Mouse (Mus musculus) NIH3T3 (cell line): ENCODE results near the gene Ccdc136.

ENCODE experiments used
- DNase-seq: peaks from one replicate; pipeline ENCODE4 v3.0.0-alpha.2; 2012; ENCODE audit warnings: low read depth

Ccdc136 gene

DNA sequence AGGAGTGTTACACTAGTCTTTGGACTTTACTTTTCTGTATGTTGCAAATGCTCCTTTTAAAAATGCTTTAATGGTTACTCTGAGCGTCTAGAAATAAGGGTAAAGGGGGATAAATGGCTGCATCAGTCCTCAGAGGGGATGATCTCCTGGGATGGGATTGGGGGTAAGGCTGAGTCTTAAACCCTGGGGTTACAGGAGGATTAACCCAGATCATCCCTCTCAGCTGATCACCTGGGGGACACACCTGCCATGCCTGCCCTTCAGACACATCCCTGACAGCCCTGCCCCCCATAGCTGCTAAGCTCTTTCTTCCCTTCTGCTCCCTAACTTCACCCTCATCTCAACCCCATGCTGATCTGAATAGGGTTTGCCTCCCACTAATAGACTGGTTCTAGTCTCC is 1.8 kb upstream of the Ccdc136 start:
- DNase-seq: no peak

DNA sequence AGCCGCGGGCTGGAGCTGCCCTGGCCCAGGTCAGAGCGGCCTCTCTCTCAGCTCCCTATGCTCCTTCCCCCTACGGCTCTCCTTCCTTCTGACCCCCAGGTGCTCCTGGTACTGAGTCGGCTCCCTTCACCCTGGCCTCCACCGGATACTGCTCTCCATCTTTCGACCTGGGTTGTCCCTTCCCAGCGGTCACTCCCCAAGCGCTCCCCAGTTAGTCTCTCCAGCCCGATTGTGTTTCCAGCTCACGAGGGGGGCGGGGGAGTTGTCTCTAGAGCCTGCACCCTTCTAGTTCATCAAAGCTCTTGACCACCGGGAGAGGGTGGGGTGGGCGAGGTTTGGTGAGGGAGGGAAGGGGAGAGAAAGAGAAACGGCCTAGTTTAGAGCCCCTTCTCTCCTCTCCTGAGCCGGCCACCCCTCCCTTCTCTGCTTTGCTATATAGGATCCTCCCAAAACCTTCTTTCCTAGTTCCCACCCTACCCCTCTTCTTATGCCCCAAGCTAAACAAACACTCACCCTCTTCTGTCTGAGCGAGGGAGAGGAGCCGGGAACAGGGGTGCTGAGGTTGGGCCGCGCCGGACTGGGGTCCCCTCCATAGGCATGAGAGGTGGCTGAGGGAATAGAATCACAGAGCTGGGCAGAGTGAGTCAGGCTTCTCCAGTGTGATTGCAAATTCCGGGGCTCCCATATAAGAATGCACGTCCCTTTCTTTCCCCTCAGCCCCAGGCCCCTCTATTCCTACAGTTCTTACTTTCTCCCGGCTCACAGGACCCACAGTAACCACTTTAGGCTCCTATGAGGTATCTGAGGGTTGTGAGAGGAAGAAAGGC is 818 bp downstream of the Ccdc136 start:
- no peak for DNase-seq

DNA sequence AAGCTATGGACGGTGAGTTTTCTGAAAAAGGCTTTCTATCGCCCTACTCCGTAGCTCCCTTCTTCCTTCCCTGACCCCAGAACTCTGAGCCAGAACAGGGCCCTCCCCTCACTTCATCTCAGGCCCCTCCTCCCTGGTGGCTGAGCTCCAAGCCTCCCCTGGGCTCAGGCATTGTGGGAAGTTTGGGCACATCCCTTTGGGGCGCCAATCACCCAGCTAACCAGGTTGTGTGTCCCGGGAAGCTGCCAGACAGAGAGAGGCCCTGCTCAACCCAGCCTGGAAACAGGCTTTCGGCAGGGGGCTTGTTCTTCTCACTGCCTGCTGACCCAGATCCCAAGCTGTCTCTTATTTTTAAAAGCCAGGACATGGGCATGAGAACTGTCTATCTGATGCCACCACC is 1.5 kb downstream of the Ccdc136 start:
- no peak for DNase-seq

DNA sequence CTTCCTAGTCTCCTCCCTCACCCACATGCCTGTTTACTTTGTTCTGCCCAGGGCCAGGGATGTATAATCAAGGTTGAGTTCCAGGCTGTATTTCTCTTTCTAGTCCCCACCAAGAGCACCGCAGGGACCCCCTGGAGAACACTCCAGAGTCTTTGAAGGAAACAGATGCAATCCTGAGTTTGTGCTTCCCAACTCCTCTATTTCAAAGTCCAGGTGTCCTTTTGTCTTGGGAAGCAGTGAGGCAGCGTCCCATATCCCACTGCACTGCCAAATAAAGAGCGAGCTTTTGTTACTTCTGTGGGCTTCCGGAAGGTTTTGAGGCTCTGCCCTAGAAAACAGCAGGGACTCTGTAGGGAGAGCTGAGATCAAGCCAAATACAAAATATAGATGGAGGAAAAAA is 3.7 kb downstream of the Ccdc136 start:
- no peak for DNase-seq

DNA sequence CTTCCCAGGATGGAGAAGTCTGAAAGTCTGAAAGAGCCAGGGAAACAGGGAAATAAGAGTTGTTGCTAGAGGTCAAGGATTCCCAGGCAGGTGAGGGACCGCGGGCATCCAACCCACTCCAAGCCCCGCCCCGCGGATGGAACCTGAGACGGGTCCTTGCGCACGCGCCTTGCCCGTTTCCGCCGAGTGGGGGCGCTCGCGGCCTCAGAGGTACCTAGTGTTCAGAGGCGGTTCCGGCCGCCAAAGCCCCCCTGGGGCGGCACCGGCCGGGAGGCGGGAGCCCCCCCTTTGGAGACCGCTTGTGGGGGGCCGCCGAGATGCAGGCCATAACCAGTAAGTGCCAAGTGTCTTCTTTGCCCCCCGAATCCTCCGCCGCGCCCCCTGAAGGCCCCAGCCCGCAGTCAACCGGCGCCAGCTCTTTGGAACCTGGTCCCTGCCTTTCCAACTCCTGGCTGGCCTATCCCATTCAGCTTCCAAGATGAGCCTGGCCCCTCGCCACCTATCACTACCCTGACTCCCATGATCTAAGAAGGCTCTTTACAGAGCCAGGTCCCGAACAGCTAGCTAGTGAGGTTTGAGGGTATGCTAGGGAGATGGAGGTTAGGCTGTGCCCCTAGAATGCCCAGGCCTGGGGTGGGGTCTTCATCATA is 6.7 kb downstream of the Ccdc136 start:
- DNase-seq: no peak

DNA sequence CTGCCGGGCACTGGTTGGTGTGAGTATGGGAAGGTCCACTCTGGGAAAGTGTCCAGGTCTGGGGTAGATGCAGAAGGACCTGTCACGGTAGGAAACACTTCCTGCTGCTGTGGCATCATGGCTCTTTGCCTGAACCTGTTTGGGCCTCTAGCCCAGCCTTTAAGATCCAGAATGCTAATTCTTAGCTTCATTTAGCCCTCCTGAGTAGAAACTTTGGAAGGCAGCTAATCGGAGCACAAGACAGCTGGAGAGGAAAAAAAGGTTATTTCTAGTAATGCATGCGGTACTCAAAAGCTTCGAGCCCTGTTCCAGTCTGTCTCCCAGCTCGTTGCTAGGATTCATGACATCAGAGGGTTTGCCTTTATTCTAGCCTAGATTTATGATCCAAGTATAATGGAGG is 10.3 kb downstream of the Ccdc136 start:
- DNase-seq: no peak

DNA sequence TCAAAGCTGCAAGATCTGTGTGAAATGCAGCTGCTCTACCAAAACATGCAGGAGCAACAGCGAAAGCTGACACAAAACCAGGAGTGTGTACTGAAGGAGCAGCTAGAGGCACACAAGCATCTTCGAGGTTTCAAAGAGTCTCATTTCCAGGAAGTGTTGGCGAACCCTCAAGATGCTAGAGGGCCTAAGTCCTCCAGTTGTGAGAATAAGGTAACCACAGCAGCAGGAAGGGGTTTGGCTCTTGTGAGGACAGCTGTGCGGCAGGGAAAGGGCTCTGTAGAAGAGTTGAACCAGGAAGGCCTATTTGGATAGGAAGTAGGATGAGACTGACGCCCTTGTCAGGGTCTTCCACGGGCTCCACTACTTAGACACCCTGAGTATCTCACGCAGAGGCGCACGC is 19.3 kb downstream of the Ccdc136 start:
- peak; percentile 9 for DNase-seq

DNA sequence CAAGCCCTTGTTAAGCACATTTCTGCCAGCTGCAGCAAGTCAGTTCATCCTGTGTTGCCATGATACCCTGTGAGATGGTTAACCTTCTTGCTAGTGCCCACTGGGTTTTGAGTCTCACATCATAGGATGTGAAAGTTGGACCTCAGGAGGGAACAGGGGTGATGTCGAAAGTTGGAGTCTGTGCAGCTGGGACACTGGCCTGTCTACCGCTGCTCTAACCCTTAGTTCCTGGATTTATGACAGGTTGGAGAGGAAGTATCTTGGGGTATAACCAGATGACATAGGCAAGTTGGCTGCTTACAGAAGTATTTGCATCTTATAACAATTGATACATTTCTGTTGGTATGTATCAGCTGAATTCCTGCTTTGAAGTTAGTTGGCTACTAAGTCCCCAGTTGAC is 24.5 kb downstream of the Ccdc136 start:
- no peak for DNase-seq

DNA sequence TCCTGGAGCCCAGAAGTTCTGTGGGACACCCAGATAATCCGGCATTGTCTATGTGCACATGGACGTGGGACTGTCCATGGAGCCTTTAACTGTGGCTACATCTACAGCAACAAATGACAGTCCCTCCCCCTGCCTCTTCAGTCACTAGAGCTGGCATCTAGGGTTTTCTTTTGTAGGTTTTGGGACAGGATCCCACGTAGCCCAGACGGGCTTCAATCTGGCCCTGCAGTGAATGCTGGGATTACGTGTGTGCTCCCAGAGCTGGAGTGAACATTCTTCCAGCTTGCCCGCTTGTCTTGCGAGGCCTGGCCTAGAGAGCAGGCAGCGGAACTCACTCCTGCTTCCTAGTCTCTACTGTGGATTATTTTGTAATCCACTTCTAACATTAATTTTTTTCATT is 29.0 kb downstream of the Ccdc136 start:
- DNase-seq: no peak

DNA sequence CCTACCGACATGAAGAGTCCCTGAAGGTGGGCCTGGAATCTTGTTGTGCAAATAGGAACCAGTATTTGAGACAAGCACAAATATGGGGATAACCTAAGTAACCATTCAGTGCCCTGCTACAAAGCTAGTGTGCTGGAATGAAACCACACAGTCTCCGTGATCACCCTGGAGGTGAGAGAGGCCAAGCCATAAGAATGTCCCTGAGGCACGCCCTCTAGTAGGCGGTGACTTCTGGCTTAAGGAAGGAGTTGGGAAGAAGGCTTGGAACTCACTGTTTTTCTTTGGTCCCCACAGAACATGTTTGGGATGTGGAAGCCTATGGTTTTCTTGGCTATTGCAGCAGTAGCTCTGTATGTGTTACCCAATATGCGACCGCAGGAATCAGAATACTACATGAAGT is 30.2 kb downstream of the Ccdc136 start:
- no peak for DNase-seq

DNA sequence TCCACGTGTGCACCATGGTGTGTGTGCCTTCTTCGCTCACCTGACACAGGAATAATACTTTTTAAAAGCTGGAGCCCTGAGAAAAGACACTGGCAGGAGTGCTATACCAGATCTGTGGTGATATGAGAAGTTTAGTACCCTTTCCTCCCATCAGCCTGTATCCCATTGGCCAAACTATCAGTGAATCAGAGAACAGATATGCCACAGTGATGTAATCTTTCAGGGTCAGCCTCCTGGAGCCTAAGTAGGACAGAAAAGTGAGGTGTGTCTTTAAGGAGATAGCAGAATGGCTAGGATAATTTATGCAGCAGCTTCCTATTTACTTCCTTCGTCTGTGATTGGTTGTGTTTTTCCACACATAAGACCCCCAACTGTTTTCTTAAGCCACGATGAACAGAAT is 32.1 kb downstream of the Ccdc136 start:
- DNase-seq: peak; percentile 39

DNA sequence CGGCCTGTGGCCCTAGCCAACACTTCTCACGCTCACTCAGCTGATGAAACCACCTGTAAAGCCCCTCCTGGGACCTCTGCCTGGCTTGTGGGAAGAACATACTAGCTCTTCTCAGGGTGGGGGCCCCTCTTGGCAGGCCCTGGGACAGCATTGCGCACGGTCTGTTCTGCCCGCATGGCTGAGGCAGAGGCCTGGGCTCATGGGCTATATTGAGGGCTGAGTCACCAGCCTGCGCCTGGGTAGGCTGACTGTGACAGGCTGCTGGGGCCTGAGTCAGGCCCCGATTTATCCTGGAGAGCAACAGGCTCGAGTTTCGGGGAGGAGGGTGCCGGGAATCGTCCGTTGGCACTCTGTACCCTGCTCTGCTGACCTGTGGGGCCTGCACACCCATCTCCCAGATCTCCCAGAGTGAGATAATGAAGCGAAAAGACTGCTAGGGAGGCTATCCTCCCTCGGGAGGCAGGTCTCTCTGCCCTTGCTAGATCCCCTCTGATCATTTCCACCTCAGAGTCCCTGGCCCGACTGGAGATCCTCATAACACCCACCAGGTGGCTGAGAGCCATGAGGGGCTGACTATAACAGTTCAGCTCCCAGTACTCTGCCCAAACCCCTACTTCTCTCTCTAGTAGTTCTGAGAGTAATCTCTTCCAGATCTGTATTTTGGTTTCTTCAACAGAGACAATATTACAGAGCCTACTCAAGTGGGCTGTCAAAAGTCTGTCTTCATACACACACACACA is 34.7 kb downstream of the Ccdc136 start:
- DNase-seq: peak; percentile 91

DNA sequence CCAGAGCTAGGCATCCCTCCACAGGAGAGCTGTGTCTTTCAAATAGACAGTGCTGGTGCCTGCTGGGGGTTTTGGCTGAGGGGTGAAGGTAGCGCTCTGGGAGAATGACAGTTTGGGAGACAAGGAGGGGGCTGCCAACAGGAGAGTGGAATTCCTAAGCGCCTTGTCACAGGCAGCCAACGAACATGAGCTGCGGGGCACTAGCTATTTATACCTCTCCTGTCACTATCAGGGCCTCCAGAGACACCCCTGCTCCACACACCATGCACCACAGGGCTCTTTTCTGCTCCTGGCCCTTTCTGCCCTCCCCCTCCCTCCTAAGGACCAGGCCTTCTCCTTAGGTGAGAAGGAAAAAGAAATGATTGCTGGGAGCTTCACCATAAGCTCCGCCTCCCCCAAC is 35.4 kb downstream of the Ccdc136 start:
- DNase-seq: peak; percentile 65

DNA sequence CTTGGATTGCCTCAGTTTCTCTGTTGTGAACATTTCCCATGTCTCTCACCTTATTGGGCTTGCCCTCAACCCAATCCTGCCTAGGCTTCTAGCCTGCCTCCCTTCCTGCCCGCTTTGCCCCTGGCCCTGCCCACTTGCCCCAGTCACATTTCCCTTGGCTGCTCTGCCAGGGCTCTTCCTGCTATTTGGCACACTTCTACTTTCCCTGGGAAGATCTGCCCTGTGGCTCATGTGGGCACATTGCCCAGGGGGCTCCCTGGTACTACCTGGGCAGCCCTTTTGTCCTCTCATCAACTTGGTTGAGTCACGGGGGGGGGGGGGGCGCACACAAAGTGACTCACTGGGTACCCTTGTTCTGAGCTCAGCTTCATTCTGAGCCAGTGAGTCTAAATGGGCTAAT is 36.0 kb downstream of the Ccdc136 start:
- DNase-seq: peak; percentile 65

DNA sequence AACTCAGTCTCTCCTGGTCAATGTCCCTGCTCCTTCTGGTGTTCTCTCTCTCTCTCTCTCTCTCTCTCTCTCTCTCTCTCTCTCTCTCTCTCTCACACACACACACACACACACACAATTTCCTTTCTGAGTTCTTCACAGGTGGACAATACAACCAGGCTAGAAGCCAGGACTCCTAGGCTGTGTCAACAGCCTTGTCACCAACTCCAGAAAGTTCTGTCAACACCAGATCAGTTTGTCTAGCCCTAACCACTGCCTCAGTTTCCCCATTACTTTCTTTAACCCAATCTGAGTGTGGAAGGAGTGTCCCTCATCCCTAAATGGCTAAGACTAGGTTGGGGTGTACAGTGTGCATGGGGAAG is 36.5 kb downstream of the Ccdc136 start:
- no peak for DNase-seq

DNA sequence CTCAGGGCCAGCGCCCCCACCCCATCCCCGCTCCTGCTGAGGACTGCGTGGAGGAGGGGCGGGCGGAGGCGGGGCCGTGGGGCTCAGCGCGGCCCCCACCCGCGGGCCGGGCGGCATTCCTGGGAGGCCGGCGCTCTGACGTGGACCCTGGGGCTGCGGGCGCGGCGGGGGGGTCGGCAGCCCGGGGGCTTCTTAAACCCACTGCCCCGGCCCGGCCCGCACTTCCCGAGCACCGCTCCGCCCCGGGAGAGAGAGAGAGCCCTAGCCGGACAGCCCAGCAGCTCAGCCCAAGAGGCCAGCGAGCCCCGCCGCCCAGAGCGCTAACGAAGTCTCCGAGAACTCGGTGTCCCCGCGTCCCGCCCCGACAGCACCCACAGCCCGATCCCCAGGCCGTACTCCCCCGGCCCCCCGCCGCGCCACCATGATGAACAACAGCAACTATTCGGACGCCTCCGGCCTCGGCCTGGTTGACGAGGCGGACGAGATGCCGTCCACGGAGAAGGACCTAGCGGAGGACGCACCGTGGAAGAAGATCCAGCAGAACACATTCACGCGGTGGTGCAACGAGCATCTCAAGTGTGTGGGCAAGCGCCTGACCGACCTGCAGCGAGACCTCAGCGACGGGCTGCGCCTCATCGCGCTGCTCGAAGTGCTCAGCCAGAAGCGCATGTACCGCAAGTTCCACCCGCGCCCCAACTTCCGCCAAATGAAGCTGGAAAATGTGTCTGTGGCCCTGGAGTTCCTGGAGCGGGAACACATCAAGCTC is 37.1 kb downstream of the Ccdc136 start, which contains the start of gene Flnc:
Gene Flnc (plus strand): TSS at position 219 of the 766 bp plus-strand sequence.
- DNase-seq: peak; percentile 88

DNA sequence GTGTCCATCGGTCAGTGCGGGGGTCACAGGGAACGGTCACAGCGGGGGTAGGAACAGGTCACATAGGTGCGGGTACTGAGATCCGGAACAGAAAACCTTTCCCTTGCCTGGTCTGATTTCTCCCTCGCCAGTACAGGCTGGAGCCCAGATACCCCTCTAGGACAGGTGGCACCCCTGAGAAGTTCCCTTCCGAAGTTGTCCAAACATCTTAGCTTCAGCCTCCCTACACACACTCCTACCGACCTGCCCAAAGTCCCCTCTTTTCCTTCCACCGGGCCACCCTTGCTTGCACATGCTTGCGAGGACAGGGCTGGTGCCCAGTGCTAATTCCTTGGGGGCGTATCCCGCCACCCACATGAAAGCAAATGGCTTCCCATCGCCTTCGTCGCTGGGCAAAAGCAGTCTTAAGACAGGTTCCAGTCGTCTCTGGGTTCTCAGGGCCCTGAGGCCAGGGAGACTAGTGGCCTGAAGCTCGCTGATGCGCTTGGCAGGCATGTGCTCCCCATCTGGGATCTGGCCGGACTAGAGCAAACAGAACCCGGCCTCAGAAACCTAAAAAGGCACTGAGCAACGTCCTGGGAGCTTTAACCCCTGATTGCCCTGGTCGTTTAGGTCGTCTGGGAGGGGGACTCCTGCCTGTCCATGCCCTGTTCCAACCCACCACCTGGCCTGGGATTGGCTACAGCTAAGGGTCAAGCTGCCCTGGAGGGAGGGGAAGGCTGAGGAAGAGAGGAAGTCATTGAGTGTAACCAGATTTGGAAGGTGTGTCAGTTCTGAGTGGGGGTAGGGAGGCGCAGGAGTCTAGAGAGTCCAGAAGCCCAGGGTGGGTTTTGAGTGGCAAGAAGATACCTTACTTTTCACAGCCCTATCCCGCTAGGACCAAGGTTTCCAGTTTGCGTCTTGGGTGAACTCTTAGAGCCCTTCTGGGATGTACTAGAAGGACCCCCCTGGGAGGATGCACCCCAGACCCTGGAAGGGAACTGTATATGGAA is 38.0 kb downstream of the Ccdc136 start:
- DNase-seq: peak; percentile 71

DNA sequence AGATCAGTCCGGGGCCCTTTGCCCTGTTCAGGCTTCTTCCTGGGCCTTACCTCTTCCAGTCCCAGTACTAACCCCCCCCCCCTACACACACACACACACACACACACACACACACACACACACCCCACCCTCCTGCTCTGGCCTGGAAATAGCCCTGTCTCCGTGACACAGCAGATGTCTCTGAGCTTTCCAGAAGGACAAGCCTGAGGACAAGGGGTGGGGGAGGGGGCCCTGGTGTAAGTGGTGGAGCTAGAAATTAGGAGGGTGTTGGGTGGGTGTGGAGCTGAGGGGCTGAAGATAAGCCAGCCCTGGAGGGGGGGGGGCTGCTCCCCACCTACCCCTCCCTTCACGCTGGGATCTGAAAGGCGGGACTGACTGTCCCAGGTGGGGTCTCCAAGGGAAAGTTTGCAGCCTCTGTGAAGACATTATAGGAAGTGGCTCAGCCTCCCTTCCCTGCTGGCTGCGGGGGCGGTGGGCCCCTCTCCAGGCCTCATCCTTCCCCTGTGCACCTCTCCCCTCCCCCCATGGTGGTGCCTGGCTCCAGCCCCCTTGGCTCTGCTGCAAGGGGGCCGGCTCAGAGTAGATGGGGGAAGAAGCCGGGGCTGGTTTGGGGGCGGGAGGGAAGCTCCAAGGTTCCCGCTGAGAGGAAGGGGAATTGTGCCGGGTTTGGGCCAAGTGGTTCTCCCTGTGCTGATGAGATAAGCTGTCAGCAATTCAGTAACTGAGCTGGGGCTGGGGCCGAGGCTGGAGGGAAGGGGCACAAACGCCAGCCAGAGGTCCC is 39.0 kb downstream of the Ccdc136 start:
- peak; percentile 89 for DNase-seq

DNA sequence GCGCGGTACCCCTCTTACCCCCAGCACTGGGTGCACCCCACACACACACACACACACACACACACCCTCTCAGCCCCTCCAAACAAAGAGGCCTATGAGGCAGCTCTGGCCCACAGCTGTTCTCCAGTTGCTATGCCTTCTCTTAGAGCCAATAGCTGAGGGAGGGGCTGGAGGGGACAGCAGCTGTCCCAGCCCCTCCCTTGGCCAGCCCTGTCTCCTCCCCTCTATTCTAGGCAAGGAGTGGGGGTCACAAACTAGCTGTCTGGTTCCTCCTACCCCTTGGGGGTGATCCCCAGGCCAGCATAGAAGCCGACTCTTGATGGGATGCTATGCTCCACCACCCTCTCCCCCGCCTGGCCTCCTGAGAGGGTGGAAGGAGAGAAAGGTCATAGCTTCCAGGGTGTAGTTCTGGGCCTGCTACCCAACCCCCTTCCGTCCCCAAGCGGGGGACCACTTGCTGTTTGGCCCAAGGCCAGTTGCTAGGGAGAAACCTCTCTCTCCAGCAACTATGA is 39.9 kb downstream of the Ccdc136 start:
- peak; percentile 69 for DNase-seq

DNA sequence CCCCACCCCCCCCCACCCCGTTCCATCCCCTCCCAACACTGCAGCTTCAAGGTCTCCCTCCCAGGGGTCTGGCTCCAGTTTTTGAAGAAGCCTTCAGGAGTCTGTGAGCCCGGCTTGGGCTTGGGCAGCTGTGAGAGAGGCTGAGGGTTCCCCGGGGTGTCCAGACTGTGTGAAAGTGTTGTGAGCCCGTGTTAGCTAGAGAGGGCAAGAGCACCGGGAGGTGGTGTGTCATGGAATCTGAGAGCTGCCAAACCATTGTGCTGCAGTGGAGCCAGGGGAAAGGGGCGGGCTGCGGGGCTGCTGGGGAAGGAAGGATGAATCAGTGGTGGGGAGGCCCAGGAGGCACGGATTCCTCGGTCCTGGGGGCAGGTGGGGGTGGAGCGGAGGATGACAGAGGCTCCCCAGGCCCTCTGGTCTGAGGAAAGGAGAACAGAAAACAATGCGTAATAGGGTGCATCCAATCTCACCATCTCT is 40.4 kb downstream of the Ccdc136 start:
- peak; percentile 96 for DNase-seq
